Mouse (Mus musculus): ENCODE results near the gene Ppm1l. TPM values are rescaled to one million over a fixed set of nuclear protein-coding genes. Genes with fewer than 3 reads are reported as not detected.

Ppm1l gene
- polyA plus RNA-seq, 1 experiment from 2014 or later, result 3.4 TPM

- Histone ChIP-seq H3K27ac (ENCODE audit: low read length) (no peak overlapping the region), H3K27me3 (replicated peaks; ENCODE audit: control insufficient read depth, insufficient read depth, low read length) (no peaks in the 10 kb centered on the region), H3K9ac (ENCODE audit: low read depth, low read length) (no peak overlapping the region), H3K4me2 (ENCODE audit: low read depth, low read length) (no peak overlapping the region), H3K4me1 (ENCODE audit: control insufficient read depth, insufficient read depth, low read length) (peaks cover 2% of the 10 kb centered on the region; the same call in 1 of the 2 replicates), H3K9me3 (ENCODE audit: control insufficient read depth, low read length) (no peaks in the 10 kb centered on the region), H3K4me3 (ENCODE audit: low read length) (no peak overlapping the region), H3K36me3 (ENCODE audit: control insufficient read depth, insufficient read depth, low read length) (no peaks in the 10 kb centered on the region)
- 33% methylated on average over 7 of the region's 7 CpGs for WGBS
- no peak for ATAC-seq
Measured at GRCm38 (mm10) chr3:69511881-69512280, 195.2 kb downstream of the Ppm1l start.

- WGBS, result 33% methylated on average over 7 of the region's 7 CpGs
- Histone ChIP-seq H3K36me3 (ENCODE audit: control insufficient read depth, insufficient read depth, low read length) (no peaks in the 10 kb centered on the region), H3K9ac (ENCODE audit: low read depth, low read length) (no peak overlapping the region), H3K9me3 (ENCODE audit: control insufficient read depth, low read length) (no peaks in the 10 kb centered on the region), H3K27ac (ENCODE audit: low read length) (no peak overlapping the region), H3K4me1 (ENCODE audit: control insufficient read depth, insufficient read depth, low read length) (peaks cover 2% of the 10 kb centered on the region; the same call in 1 of the 2 replicates), H3K4me2 (ENCODE audit: low read depth, low read length) (no peak overlapping the region), H3K27me3 (replicated peaks; ENCODE audit: control insufficient read depth, insufficient read depth, low read length) (no peaks in the 10 kb centered on the region), H3K4me3 (ENCODE audit: low read length) (no peak overlapping the region)
- ATAC-seq, result no peak
Measured at GRCm38 (mm10) chr3:69512402-69512801, 195.7 kb downstream of the Ppm1l start.

GRCm38 (mm10) chr3:69515730-69516350 lies 199.2 kb downstream of the Ppm1l start:
- no peak for ATAC-seq
- Histone ChIP-seq H3K4me1 (ENCODE audit: control insufficient read depth, insufficient read depth, low read length) (peaks cover 2% of the 10 kb centered on the region; the same call in 1 of the 2 replicates), H3K27me3 (replicated peaks; ENCODE audit: control insufficient read depth, insufficient read depth, low read length) (no peaks in the 10 kb centered on the region), H3K4me2 (ENCODE audit: low read depth, low read length) (no peak overlapping the region), H3K9me3 (ENCODE audit: control insufficient read depth, low read length) (no peaks in the 10 kb centered on the region), H3K36me3 (ENCODE audit: control insufficient read depth, insufficient read depth, low read length) (no peaks in the 10 kb centered on the region), H3K27ac (ENCODE audit: low read length) (no peak overlapping the region), H3K4me3 (ENCODE audit: low read length) (no peak overlapping the region), H3K9ac (ENCODE audit: low read depth, low read length) (no peak overlapping the region)
- WGBS, result 78% methylated on average over 13 of the region's 13 CpGs

GRCm38 (mm10) chr3:69519188-69519587 lies 202.5 kb downstream of the Ppm1l start:
- Histone ChIP-seq H3K9ac (ENCODE audit: low read depth, low read length) (no peak overlapping the region), H3K9me3 (ENCODE audit: control insufficient read depth, low read length) (no peaks in the 10 kb centered on the region), H3K36me3 (ENCODE audit: control insufficient read depth, insufficient read depth, low read length) (no peaks in the 10 kb centered on the region), H3K27ac (ENCODE audit: low read length) (no peak overlapping the region), H3K27me3 (replicated peaks; ENCODE audit: control insufficient read depth, insufficient read depth, low read length) (no peaks in the 10 kb centered on the region), H3K4me1 (ENCODE audit: control insufficient read depth, insufficient read depth, low read length) (peaks cover 2% of the 10 kb centered on the region; the same call in 1 of the 2 replicates), H3K4me2 (ENCODE audit: low read depth, low read length) (no peak overlapping the region), H3K4me3 (ENCODE audit: low read length) (no peak overlapping the region)
- no peak for ATAC-seq
- WGBS, result 73% methylated on average over 9 of the region's 9 CpGs

- peaks cover 7% of the 10 kb centered on the region for H3K4me1 ChIP-seq (ENCODE audit: control insufficient read depth, insufficient read depth, low read length)
- 0 out of 2 replicates have a peak overlapping the region, but pooled peaks have one; percentile 8 for H3K27ac ChIP-seq (ENCODE audit: low read length)
- H3K9ac ChIP-seq (ENCODE audit: low read depth, low read length), result no peak overlapping the region
- ATAC-seq, result no peak; the same call in 1 of the 2 replicates
- H3K4me2 ChIP-seq (ENCODE audit: low read depth, low read length), result no peak overlapping the region
- H3K27me3 ChIP-seq (replicated peaks; ENCODE audit: control insufficient read depth, insufficient read depth, low read length), result no peaks in the 10 kb centered on the region
- H3K4me3 ChIP-seq (ENCODE audit: low read length), result no peak overlapping the region
- no peaks in the 10 kb centered on the region for H3K9me3 ChIP-seq (ENCODE audit: control insufficient read depth, low read length)
- H3K36me3 ChIP-seq (ENCODE audit: control insufficient read depth, insufficient read depth, low read length), result no peaks in the 10 kb centered on the region
- 73% methylated on average over 21 of the region's 21 CpGs for whole genome bisulfite sequencing
Measured at GRCm38 (mm10) chr3:69519789-69520558, 203.3 kb downstream of the Ppm1l start.

GRCm38 (mm10) chr3:69522270-69522669 lies 205.6 kb downstream of the Ppm1l start:
- no peak overlapping the region for H3K27ac ChIP-seq (ENCODE audit: low read length)
- H3K27me3 ChIP-seq (replicated peaks; ENCODE audit: control insufficient read depth, insufficient read depth, low read length), result no peaks in the 10 kb centered on the region
- no peaks in the 10 kb centered on the region for H3K9me3 ChIP-seq (ENCODE audit: control insufficient read depth, low read length)
- no peak overlapping the region for H3K4me2 ChIP-seq (ENCODE audit: low read depth, low read length)
- no peaks in the 10 kb centered on the region for H3K36me3 ChIP-seq (ENCODE audit: control insufficient read depth, insufficient read depth, low read length)
- no peak overlapping the region for H3K4me3 ChIP-seq (ENCODE audit: low read length)
- H3K4me1 ChIP-seq (ENCODE audit: control insufficient read depth, insufficient read depth, low read length), result peaks cover 6% of the 10 kb centered on the region
- no peak for ATAC-seq
- H3K9ac ChIP-seq (ENCODE audit: low read depth, low read length), result no peak overlapping the region
- WGBS, result 88% methylated on average over 3 of the region's 3 CpGs

GRCm38 (mm10) chr3:69524356-69525071 lies 207.9 kb downstream of the Ppm1l start:
- 55% methylated on average over 8 of the region's 8 CpGs for WGBS
- no peak overlapping the region for H3K4me2 ChIP-seq (ENCODE audit: low read depth, low read length)
- no peak overlapping the region for H3K9ac ChIP-seq (ENCODE audit: low read depth, low read length)
- H3K27me3 ChIP-seq (replicated peaks; ENCODE audit: control insufficient read depth, insufficient read depth, low read length), result no peaks in the 10 kb centered on the region
- ATAC-seq, result no peak
- H3K4me3 ChIP-seq (ENCODE audit: low read length), result no peak overlapping the region
- no peaks in the 10 kb centered on the region for H3K36me3 ChIP-seq (ENCODE audit: control insufficient read depth, insufficient read depth, low read length)
- peaks cover 6% of the 10 kb centered on the region for H3K4me1 ChIP-seq (ENCODE audit: control insufficient read depth, insufficient read depth, low read length)
- no peaks in the 10 kb centered on the region for H3K9me3 ChIP-seq (ENCODE audit: control insufficient read depth, low read length)
- no peak overlapping the region; the same call in 1 of the 2 replicates for H3K27ac ChIP-seq (ENCODE audit: low read length)

- WGBS, result 59% methylated on average over 8 of the region's 8 CpGs
- no peak overlapping the region for H3K9ac ChIP-seq (ENCODE audit: low read depth, low read length)
- no peaks in the 10 kb centered on the region for H3K9me3 ChIP-seq (ENCODE audit: control insufficient read depth, low read length)
- no peak overlapping the region for H3K4me3 ChIP-seq (ENCODE audit: low read length)
- H3K4me1 ChIP-seq (ENCODE audit: control insufficient read depth, insufficient read depth, low read length), result peaks cover 6% of the 10 kb centered on the region
- no peak for ATAC-seq
- H3K36me3 ChIP-seq (ENCODE audit: control insufficient read depth, insufficient read depth, low read length), result no peaks in the 10 kb centered on the region
- H3K27me3 ChIP-seq (replicated peaks; ENCODE audit: control insufficient read depth, insufficient read depth, low read length), result no peaks in the 10 kb centered on the region
- no peak overlapping the region for H3K4me2 ChIP-seq (ENCODE audit: low read depth, low read length)
- no peak overlapping the region; the same call in 1 of the 2 replicates for H3K27ac ChIP-seq (ENCODE audit: low read length)
Measured at GRCm38 (mm10) chr3:69525072-69525529, 208.4 kb downstream of the Ppm1l start.

- ATAC-seq, result no peak
- 74% methylated on average over 1 of the region's 1 CpGs for WGBS
- Histone ChIP-seq H3K4me2 (ENCODE audit: low read depth, low read length) (no peak overlapping the region), H3K9ac (ENCODE audit: low read depth, low read length) (no peak overlapping the region), H3K36me3 (ENCODE audit: control insufficient read depth, insufficient read depth, low read length) (no peaks in the 10 kb centered on the region), H3K27ac (ENCODE audit: low read length) (no peak overlapping the region), H3K27me3 (replicated peaks; ENCODE audit: control insufficient read depth, insufficient read depth, low read length) (no peaks in the 10 kb centered on the region), H3K4me1 (ENCODE audit: control insufficient read depth, insufficient read depth, low read length) (peaks cover 6% of the 10 kb centered on the region), H3K9me3 (ENCODE audit: control insufficient read depth, low read length) (no peaks in the 10 kb centered on the region), H3K4me3 (ENCODE audit: low read length) (no peak overlapping the region)
Measured at GRCm38 (mm10) chr3:69527384-69527783, 210.7 kb downstream of the Ppm1l start.

All from intestine, embryonic 16.5 days (tissue).